Mouse (Mus musculus) gonadal fat pad, adult 2 months (tissue): ENCODE results near the gene Prpf38b. TPM values are rescaled to one million over a fixed set of nuclear protein-coding genes. Genes with fewer than 3 reads are reported as not detected.

ENCODE experiments used
- DNase-seq: peaks from one replicate; pipeline ENCODE4 v3.0.0-alpha.2; 2012; ENCODE audit warnings: low read depth
- polyA plus RNA-seq: library from polyadenylated mRNA; depleted of rRNA; stranded (reverse); fragments of >200 nt; gene quantifications from 2 replicates; pipeline ENCODE4 v1.2.3, GENCODE M21; 2012; rRNA removed

Gene Prpf38b
- polyA plus RNA-seq, 1 experiment: 40.6 TPM

- no peak for DNase-seq
Observed at GRCm38 (mm10) chr3:108860786-108861185, 50.7 kb downstream of the Prpf38b start.

GRCm38 (mm10) chr3:108858231-108858770 is 53.2 kb downstream of the Prpf38b start:
- DNase-seq: peak; percentile 81

GRCm38 (mm10) chr3:108857714-108858113 is 53.8 kb downstream of the Prpf38b start:
- no peak for DNase-seq

- no peak for DNase-seq
Observed at GRCm38 (mm10) chr3:108857124-108857470, 54.4 kb downstream of the Prpf38b start.

GRCm38 (mm10) chr3:108856386-108857123 is 55.0 kb downstream of the Prpf38b start:
- DNase-seq: no peak

GRCm38 (mm10) chr3:108855864-108856263 is 55.7 kb downstream of the Prpf38b start:
- DNase-seq: no peak

GRCm38 (mm10) chr3:108855371-108855770 is 56.2 kb downstream of the Prpf38b start:
- no peak for DNase-seq

- DNase-seq: no peak
Observed at GRCm38 (mm10) chr3:108853266-108853665, 58.3 kb downstream of the Prpf38b start.

Other genes with a start within 250 kb of the Prpf38b start
- gene Gpsm2, start 189.4 kb downstream of the Prpf38b start, polyA plus RNA-seq: 2.7 and 2.8 TPM in 2 replicates
- 0.04 and 0.05 TPM in 2 replicates for gene Aknad1, start 172.1 kb downstream of the Prpf38b start, polyA plus RNA-seq
- gene Stxbp3, start 71.2 kb downstream of the Prpf38b start, polyA plus RNA-seq: 14.2 and 17.3 TPM in 2 replicates
- gene Fndc7, start 21.7 kb downstream of the Prpf38b start, polyA plus RNA-seq: 3.1 and 5.9 TPM in 2 replicates
- 0.49 and 0.65 TPM in 2 replicates for gene Henmt1, start 28.1 kb upstream of the Prpf38b start, polyA plus RNA-seq
- gene Gm9857, start 28.7 kb upstream of the Prpf38b start, polyA plus RNA-seq: 0.74 and 0.99 TPM in 2 replicates
- gene Fam102b, start 115.9 kb upstream of the Prpf38b start, polyA plus RNA-seq: 13.6 and 16.8 TPM in 2 replicates
- not detected in 2 replicates for gene Slc25a54, start 168.7 kb upstream of the Prpf38b start, polyA plus RNA-seq
- 4.0 and 5.4 TPM in 2 replicates for gene Slc25a24, start 211.4 kb upstream of the Prpf38b start, polyA plus RNA-seq